Mouse (Mus musculus) lung, adult 2 months (tissue): ENCODE results near the gene Spag17.

Experiments used
- CTCF ChIP-seq: fragments of 200-500 bp; IDR thresholded peaks from 2 replicates; pipeline ENCODE4 v1.5.1; 2011; ENCODE audit warnings: mild to moderate bottlenecking, low read length, control low read depth; ENCODE audit not compliant: insufficient read depth
- POLR2A ChIP-seq: fragments of 200-500 bp; IDR thresholded peaks from 2 replicates; pipeline ENCODE4 v1.6.1; 2011; ENCODE audit warnings: low read depth, mild to moderate bottlenecking, control low read depth, low read length, borderline replicate concordance; ENCODE audit errors: extremely low read depth

DNA sequence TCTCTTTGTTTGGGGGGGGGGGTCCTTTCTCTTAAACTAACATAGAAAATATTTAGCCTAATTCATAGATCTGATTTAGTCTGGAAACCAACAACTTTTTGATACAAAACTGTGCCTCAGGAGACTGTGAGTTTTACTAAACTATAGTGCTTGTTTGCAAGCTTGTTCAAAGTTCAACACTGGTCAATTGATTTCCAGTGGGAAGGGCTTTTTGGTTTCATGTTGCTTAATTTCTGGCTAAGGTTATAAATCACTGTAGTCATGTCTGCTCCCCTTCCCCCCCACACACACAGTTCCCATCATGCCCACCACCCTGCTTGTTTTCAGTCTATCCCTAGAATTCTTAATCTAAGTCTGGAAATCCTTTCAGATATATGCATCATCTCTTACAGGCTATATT, 279.8 kb downstream of the Spag17 start:
- no peak for TF ChIP-seq CTCF
- TF ChIP-seq POLR2A, result no peak
